Mouse (Mus musculus) C2C12 (cell line): ENCODE data around the gene Gm20388.

Experiments
- CEBPB ChIP-seq: IDR thresholded peaks from one replicate; pipeline ENCODE4 v1.6.1; 2011; ENCODE audit warnings: low read depth, mild to moderate bottlenecking, control low read depth, moderate library complexity
- CTCF ChIP-seq: IDR thresholded peaks from one replicate; pipeline ENCODE4 v1.5.1; 2011; ENCODE audit not compliant: control insufficient read depth, insufficient read depth, insufficient read length
- MAX ChIP-seq: IDR thresholded peaks from one replicate; pipeline ENCODE4 v1.6.1; 2011; ENCODE audit warnings: mild to moderate bottlenecking, control low read depth
- USF1 ChIP-seq: IDR thresholded peaks from one replicate; pipeline ENCODE4 v1.6.1; 2011; ENCODE audit warnings: low read depth, mild to moderate bottlenecking, control low read depth, moderate library complexity

GRCm38 (mm10) chr8:122265522-122265921 is 2354.9 kb downstream of the Gm20388 start:
- TF ChIP-seq CTCF (no peak), CEBPB (no peak), MAX (no peak), USF1 (no peak)
